Mouse (Mus musculus) spleen, adult 2 months (tissue): ENCODE results near the gene AC161166.1.

Experiments
- CTCF ChIP-seq: fragments of 200-500 bp; IDR thresholded peaks from 2 replicates; pipeline ENCODE4 v1.5.1; 2011; ENCODE audit warnings: mild to moderate bottlenecking, inconsistent platforms; ENCODE audit not compliant: insufficient read depth, insufficient read length, insufficient replicate concordance; ENCODE audit errors: extremely low read depth
- POLR2A ChIP-seq: fragments of 200-500 bp; IDR thresholded peaks from 2 replicates; pipeline ENCODE4 v1.6.1; 2011; ENCODE audit warnings: low read depth, low read length, inconsistent platforms

GRCm38 (mm10) chr7:24539686-24540085, 27.4 kb upstream of the AC161166.1 start:
- TF ChIP-seq POLR2A (no peak), CTCF (no peak)
